Mouse (Mus musculus): ENCODE data around the gene Tbrg4.

DNA sequence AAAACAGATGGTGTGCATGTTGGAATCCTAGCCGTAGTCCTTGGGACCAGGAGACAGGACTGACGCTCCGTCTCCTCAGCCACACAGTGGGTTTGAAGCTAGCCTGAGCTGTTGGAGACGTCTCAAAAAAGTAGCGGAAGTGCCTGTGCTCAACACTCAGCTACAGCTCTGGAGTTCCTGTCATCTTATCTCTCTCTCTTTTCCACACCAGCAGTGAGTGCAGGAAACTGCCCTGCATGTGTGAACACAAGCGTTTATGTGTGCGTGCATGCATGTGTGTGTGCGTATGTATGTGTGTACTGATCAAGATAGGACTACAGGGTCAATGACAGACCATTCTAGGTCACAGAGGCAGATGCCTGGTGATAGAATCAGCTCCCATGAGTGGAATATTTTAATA is 57.9 kb downstream of the Tbrg4 start:
- TF ChIP-seq CTCF (IDR thresholded peaks at IDR 0.05; ENCODE audit: borderline replicate concordance, insufficient read depth, low read depth, low read length) (no peak), POLR2A (IDR thresholded peaks at IDR 0.05; ENCODE audit: borderline replicate concordance, insufficient read depth, low read length) (no peak)

All from cerebellum, adult 2 months (tissue).